Mouse (Mus musculus) liver, embryonic 14.5 days (tissue): ENCODE measurements at regions not wholly inside any gene's neighbourhood (a gene's known extent, or its start where the extent isn't known, plus 50 kb on each side); places are given as distances from the start of the nearest gene placed in this dataset.
"Not testable (repeated sequence)": the region's sequence is repeated elsewhere in the genome, so short reads cannot be mapped to it uniquely, and the experiment has no call there.

Experiments used
- CTCF ChIP-seq: IDR thresholded peaks from 2 replicates; pipeline ENCODE4 v1.5.1; 2016; ENCODE audit warnings: antibody characterized with exemption, low read depth, control low read depth
- EP300 ChIP-seq: IDR thresholded peaks from 2 replicates; pipeline ENCODE4 v1.6.1; 2016; ENCODE audit warnings: antibody characterized with exemption, low read depth

GRCm38 (mm10) chr13:111317876-111318275 lies 63.1 kb downstream of the Actbl2 start:
- not testable (repeated sequence) for TF ChIP-seq EP300, CTCF
